Mouse (Mus musculus): ENCODE results near the gene Phf11d. TPM values are rescaled to one million over a fixed set of nuclear protein-coding genes. Genes with fewer than 3 reads are reported as not detected.

The Phf11d gene
- 9.0 to 13.5 TPM (median 11.0 TPM) in 4 replicates for total RNA-seq (2023; ENCODE audit: inconsistent age)

GRCm38 (mm10) chr14:59365244-59365644 lies at the start of gene Phf11d:
Gene Phf11d (minus strand): TSS chr14:59365470.

GRCm38 (mm10) chr14:59395281-59395680 lies 30.0 kb upstream of the Phf11d start, which contains the start of gene Phf11c:
Gene Phf11c (minus strand): TSS chr14:59395381.

GRCm38 (mm10) chr14:59341189-59341588 lies 24.1 kb downstream of the Phf11d start, which contains the start of gene Phf11b:
Gene Phf11b (minus strand): TSS chr14:59341351.

Other genes starting within 250 kb of the Phf11d start
- gene 1700129C05Rik, start 222.6 kb downstream of the Phf11d start, total RNA-seq (2023; ENCODE audit: inconsistent age): not detected in 4 replicates
- not detected in 4 replicates for gene Gm5142, start 186.7 kb downstream of the Phf11d start, total RNA-seq (2023; ENCODE audit: inconsistent age)
- 23.9 to 27.7 TPM (median 25.8 TPM) in 4 replicates for gene Rcbtb1, start 164.3 kb downstream of the Phf11d start, total RNA-seq (2023; ENCODE audit: inconsistent age)
- 1.5 to 5.4 TPM (median 3.6 TPM) in 4 replicates for gene Gm6904, start 105.3 kb downstream of the Phf11d start, total RNA-seq (2023; ENCODE audit: inconsistent age)
- 4.8 to 9.8 TPM (median 7.3 TPM) in 4 replicates for gene Phf11a, start 67.9 kb downstream of the Phf11d start, total RNA-seq (2023; ENCODE audit: inconsistent age)
- 38.0 to 61.4 TPM (median 49.3 TPM) in 4 replicates for gene Phf11b, start 24.1 kb downstream of the Phf11d start, total RNA-seq (2023; ENCODE audit: inconsistent age)
- gene Phf11c, start 29.9 kb upstream of the Phf11d start, total RNA-seq (2023; ENCODE audit: inconsistent age): 5.3 to 7.9 TPM (median 5.6 TPM) in 4 replicates
- gene Setdb2, start 75.4 kb upstream of the Phf11d start, total RNA-seq (2023; ENCODE audit: inconsistent age): 57.0 to 65.5 TPM (median 59.8 TPM) in 4 replicates
- gene Cab39l, start 75.5 kb upstream of the Phf11d start, total RNA-seq (2023; ENCODE audit: inconsistent age): 34.6 to 43.0 TPM (median 39.4 TPM) in 4 replicates
- 32.5 to 42.8 TPM (median 39.7 TPM) in 4 replicates for gene Cdadc1, start 232.5 kb upstream of the Phf11d start, total RNA-seq (2023; ENCODE audit: inconsistent age)